Mouse (Mus musculus): ENCODE measurements around the gene Akap6. TPM values are rescaled to one million over a fixed set of nuclear protein-coding genes. Genes with fewer than 3 reads are reported as not detected.

Gene Akap6
- total and polyA plus RNA-seq, 2 experiments from 2014 or later, result 18.2 to 69.3 TPM

- H3K4me1 ChIP-seq (ENCODE audit: insufficient read depth, low read length), result no peaks in the 10 kb centered on the region
- H3K4me2 ChIP-seq (ENCODE audit: low read depth, low read length, poor library complexity, severe bottlenecking), result no peak overlapping the region
- DNase-seq (ENCODE audit: low spot score), result no peak
- no peak overlapping the region for H3K27ac ChIP-seq (ENCODE audit: low read depth, low read length)
- no peaks in the 10 kb centered on the region for H3K36me3 ChIP-seq (ENCODE audit: insufficient read depth, low read length)
- H3K4me3 ChIP-seq (ENCODE audit: low read depth, low read length), result no peak overlapping the region
- H3K27me3 ChIP-seq (ENCODE audit: insufficient read depth, low read length), result no peaks in the 10 kb centered on the region
- H3K9ac ChIP-seq (replicated peaks; ENCODE audit: low read length, poor library complexity, severe bottlenecking), result no peak overlapping the region
- no peak for ATAC-seq (ENCODE audit: low FRiP score)
- no peaks in the 10 kb centered on the region for H3K9me3 ChIP-seq (ENCODE audit: low read length)
- 81% methylated on average over 14 of the region's 14 CpGs for WGBS
- TF ChIP-seq CTCF (IDR thresholded peaks at IDR 0.05), result no peak
These were observed 130.0 kb downstream of the Akap6 start for GRCm38 (mm10) chr12:52828944-52829736.

GRCm38 (mm10) chr12:52831782-52832181 is 132.6 kb downstream of the Akap6 start:
- Histone ChIP-seq H3K27me3 (ENCODE audit: insufficient read depth, low read length) (no peaks in the 10 kb centered on the region), H3K4me1 (ENCODE audit: insufficient read depth, low read length) (peaks cover 8% of the 10 kb centered on the region), H3K9ac (replicated peaks; ENCODE audit: low read length, poor library complexity, severe bottlenecking) (no peak overlapping the region), H3K9me3 (ENCODE audit: low read length) (no peaks in the 10 kb centered on the region), H3K27ac (ENCODE audit: low read depth, low read length) (peak overlapping the region; percentile 32), H3K36me3 (ENCODE audit: insufficient read depth, low read length) (no peaks in the 10 kb centered on the region), H3K4me2 (ENCODE audit: low read depth, low read length, poor library complexity, severe bottlenecking) (no peak overlapping the region), H3K4me3 (ENCODE audit: low read depth, low read length) (no peak overlapping the region)
- 13% methylated on average over 9 of the region's 9 CpGs for WGBS
- no peak for TF ChIP-seq CTCF (IDR thresholded peaks at IDR 0.05)
- ATAC-seq (ENCODE audit: low FRiP score) (no peak), DNase-seq (ENCODE audit: low spot score) (no peak)

GRCm38 (mm10) chr12:52832230-52832629 is 133.0 kb downstream of the Akap6 start:
- H3K27ac ChIP-seq (ENCODE audit: low read depth, low read length), result no peak overlapping the region
- no peaks in the 10 kb centered on the region for H3K27me3 ChIP-seq (ENCODE audit: insufficient read depth, low read length)
- DNase-seq (ENCODE audit: low spot score), result peak; percentile 96
- H3K4me2 ChIP-seq (ENCODE audit: low read depth, low read length, poor library complexity, severe bottlenecking), result no peak overlapping the region
- peak; percentile 65; the same call in 1 of the 2 replicates for ATAC-seq (ENCODE audit: low FRiP score)
- whole genome bisulfite sequencing, result 7% methylated on average over 4 of the region's 4 CpGs
- H3K36me3 ChIP-seq (ENCODE audit: insufficient read depth, low read length), result no peaks in the 10 kb centered on the region
- H3K9me3 ChIP-seq (ENCODE audit: low read length), result no peaks in the 10 kb centered on the region
- H3K4me3 ChIP-seq (ENCODE audit: low read depth, low read length), result no peak overlapping the region
- no peak overlapping the region for H3K9ac ChIP-seq (replicated peaks; ENCODE audit: low read length, poor library complexity, severe bottlenecking)
- peak; percentile 95 for TF ChIP-seq CTCF (IDR thresholded peaks at IDR 0.05)
- H3K4me1 ChIP-seq (ENCODE audit: insufficient read depth, low read length), result peaks cover 8% of the 10 kb centered on the region

GRCm38 (mm10) chr12:52833141-52833540 is 134.0 kb downstream of the Akap6 start:
- no peak overlapping the region for H3K9ac ChIP-seq (replicated peaks; ENCODE audit: low read length, poor library complexity, severe bottlenecking)
- H3K4me3 ChIP-seq (ENCODE audit: low read depth, low read length), result no peak overlapping the region
- no peak overlapping the region for H3K27ac ChIP-seq (ENCODE audit: low read depth, low read length)
- peaks cover 8% of the 10 kb centered on the region for H3K4me1 ChIP-seq (ENCODE audit: insufficient read depth, low read length)
- H3K27me3 ChIP-seq (ENCODE audit: insufficient read depth, low read length), result no peaks in the 10 kb centered on the region
- no peak for ATAC-seq (ENCODE audit: low FRiP score)
- DNase-seq (ENCODE audit: low spot score), result no peak
- no peaks in the 10 kb centered on the region for H3K36me3 ChIP-seq (ENCODE audit: insufficient read depth, low read length)
- H3K9me3 ChIP-seq (ENCODE audit: low read length), result no peaks in the 10 kb centered on the region
- no peak overlapping the region for H3K4me2 ChIP-seq (ENCODE audit: low read depth, low read length, poor library complexity, severe bottlenecking)
- TF ChIP-seq CTCF (IDR thresholded peaks at IDR 0.05), result no peak
- 55% methylated on average over 6 of the region's 6 CpGs for WGBS

GRCm38 (mm10) chr12:52834074-52834473 is 134.9 kb downstream of the Akap6 start:
- no peak overlapping the region for H3K4me2 ChIP-seq (ENCODE audit: low read depth, low read length, poor library complexity, severe bottlenecking)
- H3K27ac ChIP-seq (ENCODE audit: low read depth, low read length), result no peak overlapping the region
- no peaks in the 10 kb centered on the region for H3K9me3 ChIP-seq (ENCODE audit: low read length)
- no peak; the same call in 1 of the 2 replicates for ATAC-seq (ENCODE audit: low FRiP score)
- WGBS, result 23% methylated on average over 10 of the region's 10 CpGs
- H3K4me3 ChIP-seq (ENCODE audit: low read depth, low read length), result no peak overlapping the region
- H3K36me3 ChIP-seq (ENCODE audit: insufficient read depth, low read length), result no peaks in the 10 kb centered on the region
- H3K9ac ChIP-seq (replicated peaks; ENCODE audit: low read length, poor library complexity, severe bottlenecking), result no peak overlapping the region
- H3K27me3 ChIP-seq (ENCODE audit: insufficient read depth, low read length), result no peaks in the 10 kb centered on the region
- no peak for TF ChIP-seq CTCF (IDR thresholded peaks at IDR 0.05)
- no peak for DNase-seq (ENCODE audit: low spot score)
- peaks cover 8% of the 10 kb centered on the region for H3K4me1 ChIP-seq (ENCODE audit: insufficient read depth, low read length)

GRCm38 (mm10) chr12:52834781-52835279 is 135.6 kb downstream of the Akap6 start:
- ATAC-seq (ENCODE audit: low FRiP score), result no peak
- Histone ChIP-seq H3K9me3 (ENCODE audit: low read length) (no peaks in the 10 kb centered on the region), H3K36me3 (ENCODE audit: insufficient read depth, low read length) (no peaks in the 10 kb centered on the region), H3K27me3 (ENCODE audit: insufficient read depth, low read length) (no peaks in the 10 kb centered on the region), H3K4me1 (ENCODE audit: insufficient read depth, low read length) (peaks cover 8% of the 10 kb centered on the region), H3K27ac (ENCODE audit: low read depth, low read length) (peak overlapping the region; percentile 57), H3K4me3 (ENCODE audit: low read depth, low read length) (no peak overlapping the region), H3K9ac (replicated peaks; ENCODE audit: low read length, poor library complexity, severe bottlenecking) (no peak overlapping the region), H3K4me2 (ENCODE audit: low read depth, low read length, poor library complexity, severe bottlenecking) (no peak overlapping the region)
- 18% methylated on average over 6 of the region's 6 CpGs for WGBS
- TF ChIP-seq CTCF (IDR thresholded peaks at IDR 0.05), result no peak
- DNase-seq (ENCODE audit: low spot score), result no peak

All from midbrain, postnatal 0 days (tissue).